In genomic region chr2:29849041-29849440, GRCm38 (mm10) we compare ENCODE assay signal across 22 mouse cellular contexts. TPM values are rescaled to one million over a fixed set of nuclear protein-coding genes. Genes with fewer than 3 reads are reported as not detected.
DNase-seq lines count a peak whose midpoint lies in the region; ATAC-seq and TF ChIP-seq lines count a peak whose summit lies in the region.
"Had no signal": no experiment of that assay in that cellular context is flagged by ENCODE, and none has a peak within 500 bp of the region (broad histone marks: within the 10 kb centered on the region; RNA-seq: fewer than 3 reads in every experiment).

No protein-coding gene starts in this region.

- no peak for TF ChIP-seq CTCF in midbrain, postnatal 0 days (IDR thresholded peaks at IDR 0.05)
- no peak for TF ChIP-seq CTCF in cortical plate, adult 2 months (IDR thresholded peaks at IDR 0.05; ENCODE audit: extremely low read depth, insufficient read depth, low read length)

- no peak for DNase-seq in midbrain, embryonic 10.5 days (ENCODE audit: low spot score)
- DNase-seq in midbrain, postnatal 0 days (ENCODE audit: low spot score), result no peak
- peak; percentile 25 for DNase-seq in thymus, postnatal 4 days
- DNase-seq in thymus, postnatal 10 days (ENCODE audit: low spot score in 2 of 2), result no peak
- DNase-seq in cerebellum, postnatal 14 days, result no peak
- DNase-seq in heart, postnatal 4 days, result no peak
- DNase-seq: adrenal gland, postnatal 25 days; cerebellum, adult 18-20 months; cerebellum, postnatal 36 days; gastrocnemius, adult 2 months; heart, postnatal 14 days; kidney, adult 9 months; kidney, postnatal 25 days; lung, adult 2 months; right cerebral cortex, postnatal 25 days; thymus, adult 18-20 months had no signal

- H3K4me3 ChIP-seq in midbrain, embryonic 10.5 days, result no peak overlapping the region
- H3K4me3 ChIP-seq in midbrain, postnatal 0 days (ENCODE audit: low read depth, low read length), result no peak overlapping the region
- no peak overlapping the region for H3K4me3 ChIP-seq in cortical plate, adult 2 months (ENCODE audit: insufficient read depth, low read length)
- H3K4me3 ChIP-seq: forebrain, embryonic 10.5 days; gastrocnemius, adult 2 months; heart, embryonic 12.5 days; megakaryocyte, embryonic 14.5 days had no signal

- 65% methylated on average over 8 of the region's 8 CpGs for WGBS in midbrain, embryonic 10.5 days
- WGBS in midbrain, postnatal 0 days, result 39% methylated on average over 8 of the region's 8 CpGs

- peaks cover 100% of the 10 kb centered on the region for H3K4me1 ChIP-seq in midbrain, embryonic 10.5 days
- H3K4me1 ChIP-seq in midbrain, postnatal 0 days (ENCODE audit: insufficient read depth, low read length), result no peaks in the 10 kb centered on the region; the same call in 1 of the 2 replicates
- H3K4me1 ChIP-seq in cortical plate, adult 2 months (ENCODE audit: control insufficient read depth, insufficient read depth, low read length), result no peaks in the 10 kb centered on the region

- no peak for TF ChIP-seq POLR2A in cortical plate, adult 2 months (IDR thresholded peaks at IDR 0.05; ENCODE audit: extremely low read depth, insufficient read depth, low read length)

- no peak overlapping the region for H3K9ac ChIP-seq in midbrain, postnatal 0 days (replicated peaks; ENCODE audit: low read length, poor library complexity, severe bottlenecking)
- H3K9ac ChIP-seq: heart, embryonic 12.5 days had no signal

- peaks cover 54% of the 10 kb centered on the region for H3K27me3 ChIP-seq in midbrain, embryonic 10.5 days (ENCODE audit: low read depth, poor library complexity, severe bottlenecking)
- no peaks in the 10 kb centered on the region for H3K27me3 ChIP-seq in midbrain, postnatal 0 days (ENCODE audit: insufficient read depth, low read length)

- no peak for ATAC-seq in midbrain, postnatal 0 days (ENCODE audit: low FRiP score)
- ATAC-seq: CD4-positive, CD25-positive, alpha-beta regulatory T cell, adult 4 months had no signal

- H3K9me3 ChIP-seq in midbrain, embryonic 10.5 days (replicated peaks), result no peaks in the 10 kb centered on the region
- no peaks in the 10 kb centered on the region for H3K9me3 ChIP-seq in midbrain, postnatal 0 days (ENCODE audit: low read length)
- H3K9me3 ChIP-seq: forebrain, embryonic 10.5 days; heart, embryonic 12.5 days; megakaryocyte, embryonic 14.5 days had no signal

- peaks cover 12% of the 10 kb centered on the region for H3K36me3 ChIP-seq in midbrain, embryonic 10.5 days
- no peaks in the 10 kb centered on the region for H3K36me3 ChIP-seq in midbrain, postnatal 0 days (ENCODE audit: insufficient read depth, low read length)

- H3K4me2 ChIP-seq in midbrain, postnatal 0 days (ENCODE audit: low read depth, low read length, poor library complexity, severe bottlenecking), result no peak overlapping the region
- H3K4me2 ChIP-seq: heart, embryonic 12.5 days; liver, embryonic 11.5 days had no signal

- H3K27ac ChIP-seq in midbrain, embryonic 10.5 days (replicated peaks), result peak overlapping the region; percentile 100
- H3K27ac ChIP-seq in midbrain, postnatal 0 days (ENCODE audit: low read depth, low read length), result no peak overlapping the region
- 0 out of 2 replicates have a peak overlapping the region, but pooled peaks have one; percentile 42 for H3K27ac ChIP-seq in cortical plate, adult 2 months (ENCODE audit: insufficient read depth, low read length)
- H3K27ac ChIP-seq: forebrain, embryonic 10.5 days; gastrocnemius, adult 2 months had no signal

RNA-seq across cellular contexts. Expression of gene Cercam, which starts 19.9 kb away (rescaled TPM):
- 39.1 and 42.5 TPM in 2 replicates for polyA plus RNA-seq in midbrain, embryonic 10.5 days (2016; fragmentation: Nextera tagmentation; extraction: Ambion mirVana)
- total RNA-seq in midbrain, postnatal 0 days (2014; rRNA removed), result 21.4 and 28.0 TPM in 2 replicates
- polyA plus RNA-seq in midbrain, postnatal 0 days (2015; fragmentation: Nextera tagmentation; extraction: Ambion mirVana), result 22.8 and 26.0 TPM in 2 replicates
- 18.4 and 21.0 TPM in 2 replicates for polyA plus RNA-seq in cortical plate, adult 2 months (2012; rRNA removed)
- 10 to 100 TPM; 13.4 to 13.9 TPM for total RNA-seq in heart, postnatal 4 days (2021)

RNA-seq across cellular contexts. Expression of gene Urm1, which starts 29.2 kb away (rescaled TPM):
- polyA plus RNA-seq in midbrain, embryonic 10.5 days (2016; fragmentation: Nextera tagmentation; extraction: Ambion mirVana), result 22.3 TPM in 2 replicates
- 66.9 and 73.5 TPM in 2 replicates for total RNA-seq in midbrain, postnatal 0 days (2014; rRNA removed)
- polyA plus RNA-seq in midbrain, postnatal 0 days (2015; fragmentation: Nextera tagmentation; extraction: Ambion mirVana), result 30.7 and 32.6 TPM in 2 replicates
- polyA plus RNA-seq in cortical plate, adult 2 months (2012; rRNA removed), result 68.6 and 75.0 TPM in 2 replicates
- 10 to 100 TPM; 37.9 to 40.9 TPM for total RNA-seq in heart, postnatal 4 days (2021)

RNA-seq across cellular contexts. Expression of gene Odf2, which starts 40.0 kb away (rescaled TPM):
- 116 and 133 TPM in 2 replicates for polyA plus RNA-seq in midbrain, embryonic 10.5 days (2016; fragmentation: Nextera tagmentation; extraction: Ambion mirVana)
- total RNA-seq in midbrain, postnatal 0 days (2014; rRNA removed), result 77.0 and 102 TPM in 2 replicates
- polyA plus RNA-seq in midbrain, postnatal 0 days (2015; fragmentation: Nextera tagmentation; extraction: Ambion mirVana), result 72.0 and 90.9 TPM in 2 replicates
- 172 and 188 TPM in 2 replicates for polyA plus RNA-seq in cortical plate, adult 2 months (2012; rRNA removed)
- total RNA-seq in heart, postnatal 4 days (2021), result 10 to 100 TPM; 44.8 to 52.4 TPM

RNA-seq across cellular contexts. Expression of gene Slc27a4, which starts 46.6 kb away (rescaled TPM):
- polyA plus RNA-seq in midbrain, embryonic 10.5 days (2016; fragmentation: Nextera tagmentation; extraction: Ambion mirVana), result 16.9 and 18.1 TPM in 2 replicates
- 111 and 128 TPM in 2 replicates for total RNA-seq in midbrain, postnatal 0 days (2014; rRNA removed)
- 48.5 and 50.2 TPM in 2 replicates for polyA plus RNA-seq in midbrain, postnatal 0 days (2015; fragmentation: Nextera tagmentation; extraction: Ambion mirVana)
- 74.2 and 77.1 TPM in 2 replicates for polyA plus RNA-seq in cortical plate, adult 2 months (2012; rRNA removed)
- 10 to 100 TPM; 22.3 to 23.4 TPM for total RNA-seq in heart, postnatal 4 days (2021)
